Mouse (Mus musculus): Measurements from ENCODE around the gene Tcf7l2.

- TF ChIP-seq CTCF (conservative IDR thresholded peaks at IDR 0.05; ENCODE audit: insufficient read depth, insufficient read length, low read depth, low read length) = no peak
- no peak for TF ChIP-seq POLR2A (IDR thresholded peaks at IDR 0.05; ENCODE audit: low read depth, low read length)
Observed at GRCm38 (mm10) chr19:55732994-55733393, 8.6 kb upstream of the Tcf7l2 start.

Data from kidney, adult 2 months (tissue).